Mouse (Mus musculus) retina, embryonic 14.5 days (tissue): Measurements from ENCODE around the gene Igsf9b.
A peak's percentile ranks its signal among the peaks of the same experiment; 100 is the strongest.

Source experiments
- DNase-seq: peaks from one replicate; pipeline ENCODE4 v3.0.0-alpha.2; 2015; ENCODE audit warnings: low spot score

The Igsf9b gene

DNA sequence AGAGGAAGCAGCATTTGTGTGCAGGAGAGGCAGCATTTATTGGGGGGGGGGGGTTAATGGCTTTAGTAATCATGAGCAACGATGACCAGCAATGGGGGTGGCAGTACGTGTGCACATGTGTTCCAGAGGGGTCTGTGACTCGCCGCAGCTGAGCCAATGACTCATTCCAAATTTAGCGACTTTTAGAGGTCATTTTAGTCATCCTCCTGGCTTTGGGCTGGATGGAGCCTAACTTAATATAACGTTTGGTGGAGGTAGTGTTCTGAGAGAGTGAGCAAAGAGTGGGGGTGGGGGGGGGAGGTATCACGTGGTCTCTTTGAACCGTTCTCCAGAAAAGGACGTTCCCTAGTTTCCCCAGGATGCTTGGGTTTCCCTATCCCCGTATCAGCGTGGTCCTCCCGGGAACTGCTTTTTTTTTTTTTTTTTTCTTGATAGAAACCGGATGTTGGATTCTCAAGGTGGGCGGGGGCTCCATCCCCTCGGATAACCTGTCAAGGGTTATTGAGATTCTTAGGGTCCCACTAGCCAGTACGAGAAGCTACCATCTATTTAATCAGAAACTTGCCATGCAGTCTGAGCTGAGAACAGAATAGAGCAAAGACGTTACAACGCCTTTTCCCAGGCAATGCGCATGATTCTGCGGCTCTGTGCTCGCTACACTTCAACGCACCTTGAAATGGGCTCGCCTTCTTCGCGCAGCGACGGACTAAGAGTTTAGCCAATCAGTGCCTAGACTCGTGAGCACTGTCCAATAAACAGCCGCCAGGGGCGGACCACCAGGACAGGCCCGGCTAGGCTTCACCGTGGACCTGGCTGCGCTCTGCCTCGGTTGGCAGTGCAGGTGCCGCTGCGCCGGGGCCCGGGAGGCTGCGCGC lies at the start of gene Igsf9b:
Gene Igsf9b (plus strand): TSS at position 794 of the 875 bp plus-strand sequence.
- peak; percentile 96 for DNase-seq

DNA sequence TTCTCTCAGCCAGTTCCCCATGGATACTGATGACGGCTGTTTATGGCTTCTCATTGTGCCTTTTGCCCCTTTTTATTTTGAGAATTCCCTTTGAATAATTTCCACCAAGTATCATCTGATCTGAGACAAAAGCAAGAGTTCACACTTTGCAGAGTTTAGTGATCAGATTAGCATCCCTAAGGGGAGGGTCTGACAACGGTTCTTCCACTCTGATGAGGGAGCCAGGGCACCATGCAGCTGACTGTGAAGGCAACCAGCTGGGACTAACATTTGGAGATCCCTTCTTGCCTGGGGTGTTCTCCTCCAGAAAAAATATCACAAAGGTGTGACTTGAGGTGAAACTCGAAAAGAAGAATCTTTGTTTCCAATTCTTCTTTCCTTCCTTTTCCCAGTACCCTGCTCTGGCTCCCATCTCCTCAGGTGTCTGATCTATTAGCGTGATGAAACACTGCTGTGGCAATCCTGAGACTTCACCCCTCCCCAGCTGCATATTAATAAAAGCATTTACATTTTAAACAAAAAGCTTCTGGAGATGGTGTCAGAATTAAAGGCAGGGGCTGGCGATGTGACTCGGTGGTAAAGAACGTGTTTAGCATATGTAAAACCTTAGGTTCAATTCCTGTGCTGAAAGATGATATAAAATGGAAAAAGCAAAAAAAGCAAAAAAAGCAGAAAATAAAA lies 46.8 kb upstream of the Igsf9b start:
- DNase-seq: no peak

DNA sequence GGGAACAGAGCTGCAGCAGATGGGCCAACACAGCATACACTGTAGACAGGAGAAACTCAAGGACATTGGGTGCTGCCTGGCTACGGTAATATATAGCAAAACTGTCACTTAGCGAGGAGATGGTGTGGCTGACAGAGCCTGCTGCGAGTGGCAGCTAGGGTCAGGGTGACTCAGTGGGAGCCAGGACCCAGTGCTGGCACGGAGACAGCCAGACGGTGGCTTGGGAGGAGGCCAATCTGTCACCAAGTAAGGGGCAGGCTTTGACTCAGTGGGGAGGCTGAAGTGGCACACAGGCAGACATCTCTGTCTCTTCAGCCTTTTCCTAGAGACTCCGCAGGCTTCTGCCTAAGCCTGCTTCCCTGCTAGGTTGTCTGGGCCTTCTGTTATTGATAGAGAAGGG lies 42.5 kb upstream of the Igsf9b start:
- no peak for DNase-seq

- no peak for DNase-seq
These were observed 38.5 kb upstream of the Igsf9b start for GRCm38 (mm10) chr9:27260378-27260947.

DNA sequence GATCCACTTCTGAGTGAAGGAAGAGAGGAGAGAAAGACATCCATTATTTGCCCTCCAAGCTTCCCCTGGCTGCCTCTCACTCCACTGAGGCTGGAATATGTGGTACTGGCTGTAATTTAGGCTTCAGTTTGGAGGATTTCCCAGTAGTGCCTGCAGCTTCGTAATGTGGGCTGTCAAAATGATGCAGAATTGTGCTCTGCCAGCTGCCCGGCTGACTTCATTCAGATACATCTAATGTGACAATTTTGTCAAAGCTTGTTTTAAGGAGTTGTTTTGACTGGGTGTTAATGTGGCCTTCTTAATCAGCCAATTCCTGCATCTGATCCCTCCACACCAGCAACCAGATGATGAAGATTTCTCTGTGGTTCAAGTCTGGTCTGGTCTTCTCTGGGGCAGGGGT lies 37.1 kb upstream of the Igsf9b start:
- DNase-seq: no peak

DNA sequence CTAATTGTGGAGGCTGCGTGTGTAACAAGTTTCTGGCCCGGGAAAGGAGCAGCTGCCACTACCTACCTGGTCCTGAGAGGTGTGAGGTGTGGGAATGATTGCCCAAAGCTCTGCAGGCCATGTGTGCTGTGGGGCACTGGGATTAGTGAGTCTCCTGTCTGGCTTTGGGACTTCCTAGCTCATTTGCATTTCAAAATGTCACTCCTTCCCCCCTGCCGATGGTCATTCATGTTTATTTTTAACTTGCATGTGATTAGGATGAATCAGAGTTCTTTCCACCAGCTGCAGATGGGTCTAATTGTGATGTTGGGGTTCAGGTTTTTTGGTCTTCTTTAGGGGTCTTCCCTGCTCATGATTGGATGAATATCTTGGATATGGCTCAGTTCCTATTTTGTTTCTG lies 34.0 kb upstream of the Igsf9b start:
- no peak for DNase-seq

GRCm38 (mm10) chr9:27267878-27268277 lies 31.1 kb upstream of the Igsf9b start:
- no peak for DNase-seq

- no peak for DNase-seq
These were observed 30.5 kb upstream of the Igsf9b start for GRCm38 (mm10) chr9:27268493-27268892.

DNA sequence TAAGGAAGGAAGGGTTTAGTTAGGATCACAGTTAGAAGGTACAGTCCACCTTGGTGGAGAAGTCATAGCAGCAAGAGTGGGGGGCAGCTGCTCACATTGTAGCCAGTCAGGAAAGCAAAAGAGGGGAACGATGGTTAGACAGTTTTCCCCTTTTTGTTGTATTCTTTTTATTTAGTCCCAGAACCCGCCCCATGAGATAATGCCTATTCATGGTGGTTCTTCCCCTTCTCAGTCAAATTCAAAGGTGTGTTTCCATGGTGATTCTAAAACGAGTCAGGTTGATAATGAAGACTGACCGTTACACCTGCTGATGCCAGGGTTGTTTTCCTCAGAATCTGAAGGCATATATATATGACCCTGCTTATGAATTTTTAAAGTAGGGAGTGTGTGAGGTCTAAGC lies 29.7 kb upstream of the Igsf9b start:
- DNase-seq: no peak

GRCm38 (mm10) chr9:27269904-27270303 lies 29.1 kb upstream of the Igsf9b start:
- DNase-seq: no peak

- no peak for DNase-seq
These were observed 27.1 kb upstream of the Igsf9b start for GRCm38 (mm10) chr9:27271899-27272298.

DNA sequence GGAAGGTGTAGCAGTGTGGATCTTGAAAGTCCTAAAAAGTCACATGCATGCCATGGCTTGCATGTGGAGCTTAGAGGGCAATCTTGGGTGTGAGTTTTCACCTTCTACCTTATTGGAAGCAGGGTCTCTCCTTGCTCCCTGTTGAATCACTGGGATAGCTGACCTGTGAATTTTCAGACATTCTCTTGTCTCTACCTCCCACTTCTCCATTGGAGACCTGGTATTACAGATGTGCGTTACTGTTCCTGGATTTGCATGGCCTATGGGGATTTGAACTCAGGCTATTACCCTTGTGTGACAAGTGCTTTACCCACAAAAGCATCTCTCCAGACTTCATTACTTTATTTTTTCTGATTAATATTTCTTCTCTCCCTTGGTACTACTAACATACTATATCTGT lies 26.1 kb upstream of the Igsf9b start:
- DNase-seq: no peak

GRCm38 (mm10) chr9:27276282-27276839 lies 22.6 kb upstream of the Igsf9b start:
- no peak for DNase-seq

GRCm38 (mm10) chr9:27277401-27278087 lies 21.5 kb upstream of the Igsf9b start:
- DNase-seq: no peak

- DNase-seq: peak; percentile 67
These were observed 20.0 kb upstream of the Igsf9b start for GRCm38 (mm10) chr9:27279041-27279440.

DNA sequence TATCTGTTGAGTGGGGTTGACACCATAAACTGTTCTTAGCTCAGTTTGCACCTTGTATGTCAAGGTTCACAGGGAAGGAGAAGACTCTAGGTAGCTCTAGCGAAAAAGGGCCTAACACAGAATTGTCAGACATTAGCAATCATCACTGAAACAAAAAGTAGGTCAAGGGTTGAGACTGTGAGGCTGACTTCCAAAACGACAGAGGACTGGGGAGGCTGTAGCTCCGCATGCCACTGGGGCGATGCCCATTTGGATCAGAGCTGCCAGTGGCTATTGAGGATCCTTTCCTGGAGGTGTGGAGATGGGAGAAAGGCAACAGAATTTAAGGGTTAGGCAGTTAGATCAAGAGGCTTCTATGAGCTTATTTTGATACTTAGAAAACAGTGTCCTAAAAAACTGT lies 18.0 kb upstream of the Igsf9b start:
- no peak for DNase-seq

DNA sequence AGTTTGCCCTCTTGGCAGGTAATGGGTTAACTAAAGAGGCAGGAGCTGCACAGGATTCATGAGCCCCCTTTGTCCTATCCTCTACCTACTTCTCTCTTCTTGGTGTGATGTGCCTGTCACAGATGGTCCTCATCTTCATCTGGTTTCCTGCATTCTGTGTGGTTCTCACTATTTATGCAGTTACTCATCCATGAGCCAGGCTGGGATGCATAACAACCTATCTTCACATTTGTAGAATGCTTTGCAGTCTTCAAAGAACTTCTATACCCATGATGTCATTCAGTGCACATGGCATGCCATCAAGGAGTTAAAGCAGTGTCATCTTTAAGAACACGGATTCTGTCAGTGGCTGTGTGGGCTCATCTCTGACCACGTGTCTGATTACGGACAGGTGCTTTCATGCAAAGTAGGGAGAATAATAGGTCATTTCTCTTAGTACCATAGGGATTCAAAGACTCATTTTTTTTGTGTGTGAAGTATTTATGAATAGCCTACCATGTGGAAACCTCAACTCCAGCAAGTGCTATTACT lies 13.2 kb upstream of the Igsf9b start:
- DNase-seq: no peak

GRCm38 (mm10) chr9:27286296-27286695 lies 12.7 kb upstream of the Igsf9b start:
- no peak for DNase-seq

DNA sequence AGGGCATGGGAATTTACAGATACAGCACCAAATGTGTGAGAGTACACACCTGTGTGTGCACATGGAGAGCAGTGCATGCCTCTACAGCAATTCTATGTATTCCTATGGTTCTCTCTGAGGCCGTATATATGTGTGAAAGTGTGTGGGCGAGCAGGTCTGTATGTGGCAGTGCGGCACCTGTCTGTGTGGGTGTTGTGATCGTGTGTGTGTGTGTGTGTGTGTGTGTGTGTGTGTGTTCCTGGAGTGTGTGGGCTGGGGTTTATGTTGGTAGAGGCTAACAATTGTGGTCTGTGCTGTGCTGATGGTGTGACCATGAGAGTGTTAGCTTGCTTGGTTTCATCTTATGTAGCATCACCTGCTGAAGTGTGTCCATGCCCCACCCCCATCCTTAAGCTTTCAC lies 12.1 kb upstream of the Igsf9b start:
- no peak for DNase-seq

DNA sequence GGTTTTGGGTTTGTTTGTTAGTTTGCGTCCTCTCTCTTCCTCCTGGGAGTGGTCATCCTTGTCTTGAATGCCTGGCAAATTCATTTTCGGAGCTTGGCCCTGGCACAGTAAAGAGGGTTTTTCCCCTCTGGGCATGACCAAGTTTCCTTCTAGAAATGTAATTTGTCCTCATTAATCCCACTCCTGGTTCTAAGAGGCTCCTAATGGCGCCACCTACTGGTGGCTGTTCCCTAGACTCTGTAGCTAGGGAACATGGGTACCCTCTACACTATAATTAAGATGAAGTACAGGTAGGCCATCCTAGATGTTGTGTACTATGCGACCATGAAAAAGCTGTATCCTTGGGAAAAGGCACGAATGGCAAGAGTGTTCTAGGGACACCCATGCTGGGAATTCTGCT lies 11.6 kb upstream of the Igsf9b start:
- DNase-seq: peak; percentile 85

GRCm38 (mm10) chr9:27288442-27288841 lies 10.6 kb upstream of the Igsf9b start:
- DNase-seq: no peak
